Mouse (Mus musculus): ENCODE results near the gene Trpm2. TPM values are rescaled to one million over a fixed set of nuclear protein-coding genes. Genes with fewer than 3 reads are reported as not detected.
"Not testable (repeated sequence)": the region's sequence is repeated elsewhere in the genome, so short reads cannot be mapped to it uniquely, and the experiment has no call there.

The Trpm2 gene
- under 1 TPM; 0.07 to 0.26 TPM for total RNA-seq (2021)
- long read RNA-seq, experiment 1, partial matches to known transcripts, result 0 of 1 reads
- long read RNA-seq, experiment 1, other reads (novel, unspliced or antisense), result 1 of 1 reads
- long read RNA-seq, experiment 2, result 0 reads

- no peak for DNase-seq (ENCODE audit: low spot score)
Observed at GRCm38 (mm10) chr10:77970481-77970880, at the start of gene Trpm2. Gene Trpm2, minus strand, starts transcription at chr10:77970563.

GRCm38 (mm10) chr10:78019984-78020383 is 49.6 kb upstream of the Trpm2 start:
- not testable (repeated sequence) for DNase-seq (ENCODE audit: low spot score)

GRCm38 (mm10) chr10:78019291-78019690 is 48.9 kb upstream of the Trpm2 start:
- DNase-seq (ENCODE audit: low spot score), result no peak

- DNase-seq (ENCODE audit: low spot score), result peak; percentile 68
Observed at GRCm38 (mm10) chr10:78018797-78019203, 48.4 kb upstream of the Trpm2 start.

- DNase-seq (ENCODE audit: low spot score), result no peak
Observed at GRCm38 (mm10) chr10:78016366-78016765, 46.0 kb upstream of the Trpm2 start.

GRCm38 (mm10) chr10:78015489-78015888 is 45.1 kb upstream of the Trpm2 start:
- no peak for DNase-seq (ENCODE audit: low spot score)

GRCm38 (mm10) chr10:78012661-78013495 is 42.5 kb upstream of the Trpm2 start:
- DNase-seq (ENCODE audit: low spot score), result no peak

- DNase-seq (ENCODE audit: low spot score), result not testable (repeated sequence)
Observed at GRCm38 (mm10) chr10:78011116-78011515, 40.8 kb upstream of the Trpm2 start.

- DNase-seq (ENCODE audit: low spot score), result no peak
Observed at GRCm38 (mm10) chr10:78010335-78010734, 40.0 kb upstream of the Trpm2 start.

- DNase-seq (ENCODE audit: low spot score), result no peak
Observed at GRCm38 (mm10) chr10:78009945-78010293, 39.6 kb upstream of the Trpm2 start, which contains the start of gene Pfkl. Gene Pfkl, minus strand, starts transcription at chr10:78010083.

GRCm38 (mm10) chr10:78009184-78009944 is 39.0 kb upstream of the Trpm2 start:
- peak; percentile 94 for DNase-seq (ENCODE audit: low spot score)

- DNase-seq (ENCODE audit: low spot score), result no peak
Observed at GRCm38 (mm10) chr10:78008169-78008568, 37.8 kb upstream of the Trpm2 start.

GRCm38 (mm10) chr10:78007203-78007602 is 36.8 kb upstream of the Trpm2 start:
- no peak for DNase-seq (ENCODE audit: low spot score)

GRCm38 (mm10) chr10:78005791-78006438 is 35.6 kb upstream of the Trpm2 start:
- DNase-seq (ENCODE audit: low spot score), result no peak

GRCm38 (mm10) chr10:78004479-78005100 is 34.2 kb upstream of the Trpm2 start:
- DNase-seq (ENCODE audit: low spot score), result no peak

- DNase-seq (ENCODE audit: low spot score), result no peak
Observed at GRCm38 (mm10) chr10:78002316-78002715, 32.0 kb upstream of the Trpm2 start.

GRCm38 (mm10) chr10:78001796-78002195 is 31.4 kb upstream of the Trpm2 start:
- peak; percentile 43 for DNase-seq (ENCODE audit: low spot score)

GRCm38 (mm10) chr10:78000200-78000599 is 29.8 kb upstream of the Trpm2 start:
- DNase-seq (ENCODE audit: low spot score), result no peak

GRCm38 (mm10) chr10:77995639-77996038 is 25.3 kb upstream of the Trpm2 start:
- DNase-seq (ENCODE audit: low spot score), result no peak

GRCm38 (mm10) chr10:77985775-77986174 is 15.4 kb upstream of the Trpm2 start:
- no peak for DNase-seq (ENCODE audit: low spot score)

GRCm38 (mm10) chr10:77984660-77985059 is 14.3 kb upstream of the Trpm2 start:
- DNase-seq (ENCODE audit: low spot score), result peak; percentile 73

Data from gastrocnemius, adult 18-20 months (tissue).